Mouse (Mus musculus): ENCODE measurements around the gene Lsamp. TPM values are rescaled to one million over a fixed set of nuclear protein-coding genes. Genes with fewer than 3 reads are reported as not detected.
A peak's percentile ranks its signal among the peaks of the same experiment; 100 is the strongest.

Lsamp gene
- total RNA-seq, 1 experiment: not detected

- DNase-seq (ENCODE audit: low read depth, low spot score): no peak
- Histone ChIP-seq H3K27ac (ENCODE audit: insufficient read depth, low read depth, low read length, poor library complexity, severe bottlenecking) (no peak overlapping the region), H3K4me3 (ENCODE audit: insufficient read depth in 1 of 2, low read depth in 1 of 2, low read length in 2 of 2, poor library complexity in 1 of 2, severe bottlenecking in 1 of 2) (no peak overlapping the region), H3K4me1 (ENCODE audit: control insufficient read depth in 2 of 2, insufficient read depth in 2 of 2, low read length in 2 of 2, poor library complexity in 1 of 2) (no peaks in the 10 kb centered on the region), H3K36me3 (ENCODE audit: control insufficient read depth, insufficient read depth, low read length, poor library complexity, severe bottlenecking) (no peaks in the 10 kb centered on the region), H3K9ac (ENCODE audit: insufficient read depth, low read depth, low read length, poor library complexity, severe bottlenecking) (no peak overlapping the region), H3K9me3 (ENCODE audit: control insufficient read depth, insufficient read depth, low read depth, low read length) (no peaks in the 10 kb centered on the region)
- in situ Hi-C loops (cut with MboI; ENCODE audit: low sequenced_read_pairs in 2 of 2, unreplicated experiment in 2 of 2): no loop called here
- TF ChIP-seq CHD2 (IDR thresholded peaks at IDR 0.05; ENCODE audit: low read depth, low read length) (no peak), HCFC1 (IDR thresholded peaks at IDR 0.05; ENCODE audit: borderline replicate concordance, insufficient read depth, low read length) (no peak), ZC3H11A (IDR thresholded peaks at IDR 0.05; ENCODE audit: borderline replicate concordance, low read depth, low read length) (no peak), MAFK (IDR thresholded peaks at IDR 0.05; ENCODE audit: insufficient read depth, low read depth, low read length) (no peak), ZNF384 (IDR thresholded peaks at IDR 0.05; ENCODE audit: low read depth, low read length) (no peak)
Measured at GRCm38 (mm10) chr16:41510915-41511552, 1526.9 kb downstream of the Lsamp start.

DNA sequence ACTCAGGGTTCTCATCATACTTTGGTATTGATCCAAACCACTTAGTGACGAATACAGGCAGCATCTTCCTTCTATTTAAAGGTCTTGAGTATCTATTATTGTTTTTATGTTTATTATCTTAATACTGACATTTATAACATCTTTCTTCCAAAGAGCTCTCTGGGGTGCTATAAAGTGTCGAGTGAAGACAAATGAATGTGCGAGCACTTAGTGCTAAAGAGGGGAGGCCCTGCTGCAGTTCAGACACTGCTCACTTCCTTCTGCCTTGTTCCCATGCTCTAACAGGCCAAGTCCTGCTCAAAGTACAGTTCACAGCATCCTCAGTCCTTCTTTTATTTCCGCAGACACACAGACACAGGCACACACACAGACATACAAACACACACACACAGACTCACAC lies 1537.4 kb downstream of the Lsamp start:
- Histone ChIP-seq H3K27ac (ENCODE audit: insufficient read depth, low read depth, low read length, poor library complexity, severe bottlenecking) (no peak overlapping the region), H3K4me1 (ENCODE audit: control insufficient read depth in 2 of 2, insufficient read depth in 2 of 2, low read length in 2 of 2, poor library complexity in 1 of 2) (no peaks in the 10 kb centered on the region), H3K36me3 (ENCODE audit: control insufficient read depth, insufficient read depth, low read length, poor library complexity, severe bottlenecking) (no peaks in the 10 kb centered on the region), H3K4me3 (ENCODE audit: insufficient read depth in 1 of 2, low read depth in 1 of 2, low read length in 2 of 2, poor library complexity in 1 of 2, severe bottlenecking in 1 of 2) (no peak overlapping the region), H3K9ac (ENCODE audit: insufficient read depth, low read depth, low read length, poor library complexity, severe bottlenecking) (no peak overlapping the region), H3K9me3 (ENCODE audit: control insufficient read depth, insufficient read depth, low read depth, low read length) (no peaks in the 10 kb centered on the region)
- no peak for DNase-seq (ENCODE audit: low read depth, low spot score)
- TF ChIP-seq ZNF384 (IDR thresholded peaks at IDR 0.05; ENCODE audit: low read depth, low read length) (no peak), MAFK (IDR thresholded peaks at IDR 0.05; ENCODE audit: insufficient read depth, low read depth, low read length) (no peak), HCFC1 (IDR thresholded peaks at IDR 0.05; ENCODE audit: borderline replicate concordance, insufficient read depth, low read length) (no peak), CHD2 (IDR thresholded peaks at IDR 0.05; ENCODE audit: low read depth, low read length) (no peak), ZC3H11A (IDR thresholded peaks at IDR 0.05; ENCODE audit: borderline replicate concordance, low read depth, low read length) (no peak)
- in situ Hi-C loops (cut with MboI; ENCODE audit: low sequenced_read_pairs in 2 of 2, unreplicated experiment in 2 of 2): no loop called here

DNA sequence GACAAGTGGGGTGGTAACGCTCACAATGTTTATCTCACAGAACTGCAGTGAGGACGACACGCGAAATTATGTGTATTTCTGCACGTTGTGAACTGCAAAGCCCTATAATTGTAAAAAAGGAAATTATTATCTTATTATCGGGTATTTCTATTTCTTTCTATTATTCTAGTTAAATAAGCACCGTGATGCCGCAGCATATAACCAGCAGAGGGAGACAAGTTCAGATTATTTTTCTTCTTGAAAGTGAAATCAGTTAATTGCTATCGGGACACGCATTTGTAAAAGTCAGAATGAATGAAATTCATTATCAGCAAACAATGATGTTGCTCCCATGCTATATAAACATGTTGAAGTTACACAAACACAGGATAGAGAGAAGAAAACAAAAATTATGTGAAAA lies 1540.1 kb downstream of the Lsamp start:
- H3K9ac ChIP-seq (ENCODE audit: insufficient read depth, low read depth, low read length, poor library complexity, severe bottlenecking): no peak overlapping the region
- no peak for DNase-seq (ENCODE audit: low read depth, low spot score)
- in situ Hi-C loops (cut with MboI; ENCODE audit: low sequenced_read_pairs in 2 of 2, unreplicated experiment in 2 of 2): no loop called here

GRCm38 (mm10) chr16:41532661-41533551 lies 1548.7 kb downstream of the Lsamp start:
- no peak overlapping the region for H3K27ac ChIP-seq (ENCODE audit: insufficient read depth, low read depth, low read length, poor library complexity, severe bottlenecking)
- H3K9ac ChIP-seq (ENCODE audit: insufficient read depth, low read depth, low read length, poor library complexity, severe bottlenecking): peak overlapping the region; percentile 28; the same call in 1 of the 2 replicates
- no peaks in the 10 kb centered on the region for H3K9me3 ChIP-seq (ENCODE audit: control insufficient read depth, insufficient read depth, low read depth, low read length)
- H3K36me3 ChIP-seq (ENCODE audit: control insufficient read depth, insufficient read depth, low read length, poor library complexity, severe bottlenecking): no peaks in the 10 kb centered on the region
- no peaks in the 10 kb centered on the region; a peak in 1 of 4 replicates for H3K4me1 ChIP-seq (ENCODE audit: control insufficient read depth in 2 of 2, insufficient read depth in 2 of 2, low read length in 2 of 2, poor library complexity in 1 of 2)
- no peak for TF ChIP-seq HCFC1 (IDR thresholded peaks at IDR 0.05; ENCODE audit: borderline replicate concordance, insufficient read depth, low read length)
- peak overlapping the region; percentile 39 to 53; a peak in 2 of 4 replicates for H3K4me3 ChIP-seq (ENCODE audit: insufficient read depth in 1 of 2, low read depth in 1 of 2, low read length in 2 of 2, poor library complexity in 1 of 2, severe bottlenecking in 1 of 2)
- peak; percentile 1 for DNase-seq (ENCODE audit: low read depth, low spot score)
- in situ Hi-C loops (cut with MboI; ENCODE audit: low sequenced_read_pairs in 2 of 2, unreplicated experiment in 2 of 2): no loop called here

More for the DNA sequence above, 1540.1 kb downstream of the Lsamp start:
- no peak for TF ChIP-seq ZC3H11A (IDR thresholded peaks at IDR 0.05; ENCODE audit: borderline replicate concordance, low read depth, low read length)
- no peak for TF ChIP-seq CHD2 (IDR thresholded peaks at IDR 0.05; ENCODE audit: low read depth, low read length)
- TF ChIP-seq ZNF384 (IDR thresholded peaks at IDR 0.05; ENCODE audit: low read depth, low read length): no peak
- no peak for TF ChIP-seq HCFC1 (IDR thresholded peaks at IDR 0.05; ENCODE audit: borderline replicate concordance, insufficient read depth, low read length)
- TF ChIP-seq MAFK (IDR thresholded peaks at IDR 0.05; ENCODE audit: insufficient read depth, low read depth, low read length): no peak
- no peak overlapping the region for H3K4me3 ChIP-seq (ENCODE audit: insufficient read depth in 1 of 2, low read depth in 1 of 2, low read length in 2 of 2, poor library complexity in 1 of 2, severe bottlenecking in 1 of 2)
- no peaks in the 10 kb centered on the region for H3K36me3 ChIP-seq (ENCODE audit: control insufficient read depth, insufficient read depth, low read length, poor library complexity, severe bottlenecking)
- no peaks in the 10 kb centered on the region for H3K9me3 ChIP-seq (ENCODE audit: control insufficient read depth, insufficient read depth, low read depth, low read length)
- H3K4me1 ChIP-seq (ENCODE audit: control insufficient read depth in 2 of 2, insufficient read depth in 2 of 2, low read length in 2 of 2, poor library complexity in 1 of 2): no peaks in the 10 kb centered on the region
- no peak overlapping the region for H3K27ac ChIP-seq (ENCODE audit: insufficient read depth, low read depth, low read length, poor library complexity, severe bottlenecking)
